Mouse (Mus musculus): ENCODE measurements around the gene Rnf166. TPM values are rescaled to one million over a fixed set of nuclear protein-coding genes. Genes with fewer than 3 reads are reported as not detected.
A peak's percentile ranks its signal among the peaks of the same experiment; 100 is the strongest.

Gene Rnf166
- polyA plus RNA-seq, 1 experiment from 2014 or later: 38.5 TPM

DNA sequence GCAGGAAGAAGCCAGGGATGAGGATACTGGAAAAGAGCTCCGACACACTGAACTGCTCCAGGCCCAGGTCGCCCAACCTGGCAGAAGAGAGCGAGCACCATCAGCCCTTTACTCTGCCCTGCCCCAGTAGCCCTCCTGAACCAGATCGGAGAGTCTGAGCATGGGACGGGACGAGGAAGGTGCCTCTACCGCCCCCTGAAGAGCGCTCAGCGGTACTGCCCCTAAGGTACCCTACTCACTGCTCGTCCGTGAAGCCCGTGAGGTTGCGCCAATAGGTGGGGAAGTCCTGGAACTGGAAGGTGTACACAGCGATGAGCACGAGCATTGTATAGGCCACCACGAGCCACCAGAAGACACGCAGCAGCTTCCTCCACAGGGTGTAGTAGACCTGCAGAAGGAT is 22.0 kb upstream of the Rnf166 start:
- H3K27ac ChIP-seq: peak overlapping the region; percentile 23; the same call in 1 of the 2 replicates
- WGBS: 66% methylated on average over 17 of the region's 17 CpGs

DNA sequence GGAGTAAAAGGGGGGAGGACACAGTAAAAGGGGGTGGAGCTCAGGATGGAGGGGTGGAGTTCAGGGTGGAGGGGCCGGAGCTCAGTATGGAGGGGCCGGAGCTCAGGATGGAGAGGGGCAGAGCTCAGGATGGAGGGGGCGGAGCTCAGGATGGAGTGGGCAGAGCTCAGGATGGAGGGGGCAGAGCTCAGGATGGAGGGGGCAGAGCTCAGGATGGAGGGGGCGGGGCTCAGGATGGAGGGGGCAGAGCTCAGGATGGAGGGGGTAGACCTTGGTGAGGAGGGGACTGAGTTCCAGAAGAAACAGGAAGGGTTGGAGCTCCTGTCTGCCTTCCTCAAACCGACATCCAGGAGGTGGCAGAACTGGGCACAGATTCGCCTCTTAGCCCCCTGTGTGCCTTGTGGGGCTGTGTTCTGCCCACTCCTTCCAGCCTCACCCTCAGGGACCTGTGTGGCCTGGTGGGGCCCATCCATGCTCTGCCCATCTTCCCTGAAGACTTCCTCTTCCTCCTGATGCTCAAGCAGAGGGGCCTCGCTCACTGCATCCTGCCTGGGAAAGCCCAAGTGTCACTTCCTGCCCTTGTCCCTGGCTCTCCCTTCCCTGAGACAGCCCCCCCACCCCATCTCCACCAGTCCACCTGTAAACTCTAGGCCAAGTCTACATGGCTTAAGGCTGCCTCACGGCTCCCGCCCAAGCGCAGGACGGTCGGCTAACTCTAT is 21.3 kb upstream of the Rnf166 start:
- Histone ChIP-seq H3K4me1 (no peaks in the 10 kb centered on the region), H3K4me3 (replicated peaks) (no peak overlapping the region), H3K36me3 (peaks cover 51% of the 10 kb centered on the region), H3K4me2 (no peak overlapping the region), H3K27me3 (replicated peaks) (no peaks in the 10 kb centered on the region), H3K9ac (no peak overlapping the region), H3K9me3 (no peaks in the 10 kb centered on the region), H3K27ac (peak overlapping the region; percentile 23; the same call in 1 of the 2 replicates)
- WGBS: 86% methylated on average over 12 of the region's 12 CpGs
- no peak for ATAC-seq (ENCODE audit: insufficient read depth, low FRiP score, low read depth)

More for the DNA sequence above, 22.0 kb upstream of the Rnf166 start:
- Histone ChIP-seq H3K36me3 (peaks cover 48% of the 10 kb centered on the region), H3K4me3 (replicated peaks) (no peak overlapping the region), H3K4me1 (no peaks in the 10 kb centered on the region), H3K27me3 (replicated peaks) (no peaks in the 10 kb centered on the region), H3K9ac (no peak overlapping the region), H3K4me2 (no peak overlapping the region), H3K9me3 (no peaks in the 10 kb centered on the region)
- no peak for ATAC-seq (ENCODE audit: insufficient read depth, low FRiP score, low read depth)

- H3K4me2 ChIP-seq: no peak overlapping the region
- H3K9ac ChIP-seq: no peak overlapping the region
- peaks cover 70% of the 10 kb centered on the region for H3K36me3 ChIP-seq
- no peaks in the 10 kb centered on the region for H3K9me3 ChIP-seq
- H3K4me1 ChIP-seq: no peaks in the 10 kb centered on the region
- H3K4me3 ChIP-seq (replicated peaks): no peak overlapping the region
- H3K27me3 ChIP-seq (replicated peaks): no peaks in the 10 kb centered on the region
- WGBS: 96% methylated on average over 9 of the region's 9 CpGs
- ATAC-seq (ENCODE audit: insufficient read depth, low FRiP score, low read depth): no peak
- no peak overlapping the region for H3K27ac ChIP-seq
Measured at GRCm38 (mm10) chr8:122488387-122488786, 12.5 kb upstream of the Rnf166 start.

GRCm38 (mm10) chr8:122484831-122485230 is 9.0 kb upstream of the Rnf166 start:
- Histone ChIP-seq H3K4me3 (replicated peaks) (no peak overlapping the region), H3K27ac (no peak overlapping the region), H3K9ac (no peak overlapping the region), H3K4me2 (no peak overlapping the region), H3K27me3 (replicated peaks) (no peaks in the 10 kb centered on the region), H3K9me3 (no peaks in the 10 kb centered on the region), H3K36me3 (peaks cover 78% of the 10 kb centered on the region), H3K4me1 (no peaks in the 10 kb centered on the region)
- no peak for ATAC-seq (ENCODE audit: insufficient read depth, low FRiP score, low read depth)
- 87% methylated on average over 12 of the region's 12 CpGs for WGBS

DNA sequence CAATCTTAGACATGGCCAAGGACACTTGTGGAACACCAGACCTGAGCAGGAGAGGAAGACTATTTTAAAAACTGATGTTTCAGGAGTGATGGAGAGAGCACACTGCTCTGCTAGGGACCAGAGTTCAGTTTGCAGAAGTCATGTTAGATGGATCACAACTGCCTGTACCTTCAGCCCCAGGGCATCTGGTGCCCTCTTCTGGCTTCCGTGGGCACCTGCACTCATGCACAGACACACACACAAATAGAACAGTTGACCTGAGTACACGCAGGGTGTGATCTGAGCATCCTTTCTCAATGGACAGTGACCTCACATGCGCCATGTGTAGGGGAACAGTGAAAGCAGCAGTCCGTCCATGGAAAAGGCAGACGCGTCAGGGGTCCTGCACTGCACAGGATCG is 8.0 kb upstream of the Rnf166 start:
- ATAC-seq (ENCODE audit: insufficient read depth, low FRiP score, low read depth): no peak

GRCm38 (mm10) chr8:122482448-122482847 is 6.6 kb upstream of the Rnf166 start:
- no peak; the same call in 1 of the 2 replicates for ATAC-seq (ENCODE audit: insufficient read depth, low FRiP score, low read depth)
- Histone ChIP-seq H3K27me3 (replicated peaks) (no peaks in the 10 kb centered on the region), H3K4me2 (no peak overlapping the region), H3K36me3 (peaks cover 80% of the 10 kb centered on the region), H3K27ac (no peak overlapping the region), H3K4me3 (replicated peaks) (no peak overlapping the region), H3K9me3 (no peaks in the 10 kb centered on the region), H3K9ac (no peak overlapping the region), H3K4me1 (0 out of 2 replicates have a peak, but pooled peaks cover 1% of the 10 kb centered on the region)
- 94% methylated on average over 8 of the region's 8 CpGs for WGBS

More for the DNA sequence above, 8.0 kb upstream of the Rnf166 start:
- H3K9ac ChIP-seq: no peak overlapping the region
- no peaks in the 10 kb centered on the region for H3K9me3 ChIP-seq
- no peaks in the 10 kb centered on the region for H3K4me1 ChIP-seq
- H3K36me3 ChIP-seq: peaks cover 84% of the 10 kb centered on the region
- WGBS: 96% methylated on average over 7 of the region's 7 CpGs
- no peaks in the 10 kb centered on the region for H3K27me3 ChIP-seq (replicated peaks)
- no peak overlapping the region for H3K4me2 ChIP-seq
- H3K27ac ChIP-seq: no peak overlapping the region
- no peak overlapping the region for H3K4me3 ChIP-seq (replicated peaks)

- no peak for ATAC-seq (ENCODE audit: insufficient read depth, low FRiP score, low read depth)
- peak overlapping the region; percentile 72; the same call in 1 of the 2 replicates for H3K27ac ChIP-seq
- H3K27me3 ChIP-seq (replicated peaks): no peaks in the 10 kb centered on the region
- H3K9ac ChIP-seq: peak overlapping the region; percentile 92
- peak overlapping the region; percentile 100 for H3K4me3 ChIP-seq (replicated peaks)
- peaks cover 18% of the 10 kb centered on the region for H3K36me3 ChIP-seq
- H3K9me3 ChIP-seq: no peaks in the 10 kb centered on the region
- WGBS: 6% methylated on average over 16 of the region's 16 CpGs
- H3K4me2 ChIP-seq: peak overlapping the region; percentile 89
- H3K4me1 ChIP-seq: peaks cover 27% of the 10 kb centered on the region
Measured at GRCm38 (mm10) chr8:122474951-122475560, 808 bp downstream of the Rnf166 start.

DNA sequence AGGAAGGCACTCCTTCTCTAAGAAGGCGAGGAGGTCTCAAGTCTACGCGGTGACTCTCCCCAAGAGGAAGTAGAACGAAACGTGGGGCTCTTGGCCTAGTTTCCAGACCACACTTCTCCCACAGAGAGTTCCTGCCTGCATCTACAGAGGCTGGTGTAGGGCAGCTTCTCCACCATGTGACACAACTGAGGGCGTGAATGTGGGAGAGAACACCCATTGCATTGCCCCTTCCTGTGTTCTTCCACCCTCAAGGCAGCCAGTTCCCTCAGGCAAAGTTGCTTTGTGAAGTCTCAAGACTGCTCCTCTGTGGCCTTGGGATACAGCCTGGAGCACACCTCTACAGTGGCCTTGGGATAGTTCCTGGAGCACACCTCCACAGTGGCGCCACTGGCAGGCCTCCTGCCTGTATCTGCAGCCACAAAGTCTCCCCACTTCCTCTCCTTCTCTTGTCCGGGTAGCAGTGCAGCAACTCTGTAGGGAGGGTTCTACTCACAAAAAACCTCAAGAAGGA is 1.9 kb downstream of the Rnf166 start:
- Histone ChIP-seq H3K4me2 (no peak overlapping the region), H3K36me3 (peaks cover 13% of the 10 kb centered on the region), H3K27ac (peak overlapping the region; percentile 66), H3K9me3 (no peaks in the 10 kb centered on the region), H3K9ac (no peak overlapping the region), H3K4me1 (peaks cover 27% of the 10 kb centered on the region), H3K27me3 (replicated peaks) (no peaks in the 10 kb centered on the region), H3K4me3 (replicated peaks) (no peak overlapping the region)
- WGBS: 80% methylated on average over 8 of the region's 8 CpGs
- no peak for ATAC-seq (ENCODE audit: insufficient read depth, low FRiP score, low read depth)

DNA sequence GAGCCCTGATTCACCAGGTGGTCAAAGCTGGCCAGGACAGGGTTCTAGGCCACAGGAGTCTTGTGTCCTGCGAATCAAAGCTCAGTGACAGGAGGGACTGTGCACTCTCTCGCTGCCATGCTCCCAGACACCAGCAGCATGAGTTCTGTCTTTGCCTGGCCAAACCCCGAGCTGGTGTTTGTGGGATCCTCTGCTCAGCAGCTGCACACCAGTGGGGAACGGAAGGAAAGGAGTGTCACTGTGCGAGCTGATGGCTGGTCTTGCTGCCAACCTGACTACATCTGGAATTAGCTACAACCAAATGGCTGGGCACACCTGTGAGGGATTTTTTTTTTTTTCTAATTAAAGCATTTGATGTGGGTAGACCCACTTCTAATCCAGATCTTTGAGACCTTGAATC is 5.2 kb downstream of the Rnf166 start:
- Histone ChIP-seq H3K4me3 (replicated peaks) (no peak overlapping the region), H3K9ac (no peak overlapping the region), H3K9me3 (no peaks in the 10 kb centered on the region), H3K4me1 (peaks cover 15% of the 10 kb centered on the region), H3K27ac (no peak overlapping the region), H3K36me3 (peaks cover 12% of the 10 kb centered on the region), H3K4me2 (no peak overlapping the region), H3K27me3 (replicated peaks) (no peaks in the 10 kb centered on the region)
- no peak for ATAC-seq (ENCODE audit: insufficient read depth, low FRiP score, low read depth)
- WGBS: 81% methylated on average over 5 of the region's 5 CpGs

GRCm38 (mm10) chr8:122469965-122470364 is 5.9 kb downstream of the Rnf166 start:
- 84% methylated on average over 10 of the region's 10 CpGs for WGBS
- Histone ChIP-seq H3K27ac (no peak overlapping the region), H3K27me3 (replicated peaks) (no peaks in the 10 kb centered on the region), H3K9ac (no peak overlapping the region), H3K4me2 (no peak overlapping the region), H3K9me3 (no peaks in the 10 kb centered on the region), H3K36me3 (peaks cover 12% of the 10 kb centered on the region), H3K4me1 (peaks cover 12% of the 10 kb centered on the region), H3K4me3 (replicated peaks) (no peak overlapping the region)
- no peak for ATAC-seq (ENCODE audit: insufficient read depth, low FRiP score, low read depth)

- Histone ChIP-seq H3K27ac (no peak overlapping the region), H3K4me1 (0 out of 2 replicates have a peak, but pooled peaks cover 6% of the 10 kb centered on the region), H3K36me3 (peaks cover 12% of the 10 kb centered on the region), H3K9ac (no peak overlapping the region), H3K4me2 (no peak overlapping the region), H3K4me3 (replicated peaks) (no peak overlapping the region), H3K9me3 (no peaks in the 10 kb centered on the region), H3K27me3 (replicated peaks) (no peaks in the 10 kb centered on the region)
- WGBS: 76% methylated on average over 6 of the region's 6 CpGs
- ATAC-seq (ENCODE audit: insufficient read depth, low FRiP score, low read depth): no peak
Measured at GRCm38 (mm10) chr8:122469407-122469806, 6.5 kb downstream of the Rnf166 start.

- ATAC-seq (ENCODE audit: insufficient read depth, low FRiP score, low read depth): no peak
- no peak overlapping the region for H3K27ac ChIP-seq
- peaks cover 4% of the 10 kb centered on the region; the same call in 1 of the 2 replicates for H3K4me1 ChIP-seq
- H3K9me3 ChIP-seq: no peaks in the 10 kb centered on the region
- H3K36me3 ChIP-seq: peaks cover 12% of the 10 kb centered on the region
- no peak overlapping the region for H3K4me3 ChIP-seq (replicated peaks)
- WGBS: 92% methylated on average over 13 of the region's 13 CpGs
- H3K27me3 ChIP-seq (replicated peaks): no peaks in the 10 kb centered on the region
- no peak overlapping the region for H3K4me2 ChIP-seq
- H3K9ac ChIP-seq: no peak overlapping the region
Measured at GRCm38 (mm10) chr8:122467816-122468215, 8.0 kb downstream of the Rnf166 start.

Data from stomach, embryonic 15.5 days (tissue).